Mouse (Mus musculus) kidney, embryonic 16.5 days (tissue): ENCODE data around the gene Vmn1r17. TPM values are rescaled to one million over a fixed set of nuclear protein-coding genes. Genes with fewer than 3 reads are reported as not detected.
"Not testable (repeated sequence)": the region's sequence is repeated elsewhere in the genome, so short reads cannot be mapped to it uniquely, and the experiment has no call there.

Source experiments
- ATAC-seq: fragments of 200-750 bp; cut with Nextera tagmentation; 2 replicates; pipeline ENCODE4 v1.8.0; 2017; ENCODE audit warnings: moderate TSS enrichment; ENCODE audit not compliant: low FRiP score, low TSS enrichment
- H3K27ac ChIP-seq: fragments of 300-500 bp; sonication (generic); 2 replicates; pipeline ENCODE4 v1.5.1; 2014; ENCODE audit warnings: low read length
- H3K27me3 ChIP-seq: fragments of 300-500 bp; sonication (generic); 2 replicates; pipeline ENCODE4 v1.6.1; 2014; ENCODE audit warnings: low read length, control low read depth, mixed read lengths; ENCODE audit not compliant: insufficient read depth
- H3K36me3 ChIP-seq: fragments of 300-500 bp; sonication (generic); 2 replicates; pipeline ENCODE4 v1.6.1; 2014; ENCODE audit warnings: low read length, control low read depth, mixed read lengths; ENCODE audit not compliant: insufficient read depth
- H3K4me1 ChIP-seq: fragments of 300-500 bp; sonication (generic); 2 replicates; pipeline ENCODE4 v1.6.1; 2014; ENCODE audit warnings: low read length, control low read depth, mixed read lengths; ENCODE audit not compliant: insufficient read depth
- H3K4me2 ChIP-seq: fragments of 300-500 bp; sonication (generic); replicated peaks from 2 replicates; pipeline ENCODE4 v1.6.1; 2014; ENCODE audit warnings: low read depth, low read length
- H3K4me3 ChIP-seq: fragments of 300-500 bp; sonication (generic); 2 replicates; pipeline ENCODE4 v1.5.1; 2014; ENCODE audit warnings: mild to moderate bottlenecking, low read length
- H3K9ac ChIP-seq: fragments of 300-500 bp; sonication (generic); replicated peaks from 2 replicates; pipeline ENCODE4 v1.6.1; 2014; ENCODE audit warnings: low read length
- H3K9me3 ChIP-seq: fragments of 300-500 bp; sonication (generic); 2 replicates; pipeline ENCODE4 v1.6.1; 2016; ENCODE audit warnings: low read length, control low read depth
- WGBS: fragments of 180-500 bp; shearing (Covaris S2); extraction: QIAGEN DNeasy Blood & Tissue Kit; methylation state at CpG from one replicate; pipeline ENCODE4 v1.1.7; 2014; 5-methylcytosine and 5-hydroxymethylcytosine counted together
- polyA plus RNA-seq: library from polyadenylated mRNA; unstranded; fragments of >200 nt; fragmentation: Nextera tagmentation; extraction: Ambion mirVana; gene quantifications from 2 replicates; pipeline ENCODE4 v1.2.1, GENCODE M21; 2015

Gene Vmn1r17
- not detected in 2 replicates for polyA plus RNA-seq

DNA sequence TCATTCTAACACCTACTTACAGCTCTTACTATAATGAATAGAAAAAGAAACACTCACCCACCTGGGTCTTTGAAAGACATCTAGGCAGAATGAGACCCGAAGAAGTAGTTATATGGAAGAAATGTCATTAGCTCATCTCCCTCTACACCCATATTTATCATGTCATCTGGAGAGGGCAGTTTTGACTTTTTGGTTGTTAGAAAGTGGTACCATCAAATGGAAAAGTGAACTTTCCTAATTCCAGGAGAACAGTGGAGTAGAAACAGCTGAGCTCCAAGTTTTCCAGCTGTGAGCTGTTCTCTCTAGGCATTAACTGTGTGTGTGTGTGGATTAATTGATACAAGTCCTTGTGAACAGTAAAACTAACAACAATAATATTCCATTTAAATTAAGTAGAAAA is at the start of gene Vmn1r17:
TSS of gene Vmn1r17 (minus strand) at position 101 of the 400 bp plus-strand sequence.
- Histone ChIP-seq H3K4me2 (no peak within 1 kb of the TSS), H3K9me3 (no peaks in the 10 kb centered on the region), H3K4me1 (no peaks in the 10 kb centered on the region), H3K27ac (no peak within 1 kb of the TSS), H3K9ac (no peak within 1 kb of the TSS), H3K36me3 (no peaks in the 10 kb centered on the region), H3K4me3 (no peak within 1 kb of the TSS), H3K27me3 (no peaks in the 10 kb centered on the region)
- WGBS, result 84% methylated on average over 1 of the region's 1 CpGs
- no peak for ATAC-seq

DNA sequence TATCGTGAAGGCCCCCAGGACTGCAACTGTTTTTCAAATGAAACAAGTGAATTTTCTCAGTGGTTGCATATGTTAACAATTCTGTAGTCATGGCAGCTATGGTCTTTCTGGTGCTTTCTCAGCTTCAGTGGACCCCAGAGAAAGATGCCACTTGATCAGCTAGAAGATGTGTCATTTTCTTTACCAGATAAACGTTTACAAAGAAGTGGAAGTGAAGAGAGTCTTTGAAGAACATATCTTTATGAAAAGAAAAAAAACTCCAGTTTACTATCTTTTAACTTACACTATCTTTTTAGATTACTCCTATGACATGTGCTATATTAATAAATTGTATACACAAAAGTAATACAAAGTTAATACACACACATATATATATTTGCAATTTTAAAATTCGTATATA is 40.0 kb upstream of the Vmn1r17 start, which contains the start of gene Vmn1r19:
TSS of gene Vmn1r19 (plus strand) at position 301 of the 400 bp plus-strand sequence.
- not testable (repeated sequence) for H3K9ac ChIP-seq, H3K9me3 ChIP-seq, ATAC-seq, H3K36me3 ChIP-seq, H3K4me1 ChIP-seq, H3K4me2 ChIP-seq, H3K27me3 ChIP-seq, H3K27ac ChIP-seq, H3K4me3 ChIP-seq
- WGBS, result 72% methylated on average over 3 of the region's 3 CpGs

DNA sequence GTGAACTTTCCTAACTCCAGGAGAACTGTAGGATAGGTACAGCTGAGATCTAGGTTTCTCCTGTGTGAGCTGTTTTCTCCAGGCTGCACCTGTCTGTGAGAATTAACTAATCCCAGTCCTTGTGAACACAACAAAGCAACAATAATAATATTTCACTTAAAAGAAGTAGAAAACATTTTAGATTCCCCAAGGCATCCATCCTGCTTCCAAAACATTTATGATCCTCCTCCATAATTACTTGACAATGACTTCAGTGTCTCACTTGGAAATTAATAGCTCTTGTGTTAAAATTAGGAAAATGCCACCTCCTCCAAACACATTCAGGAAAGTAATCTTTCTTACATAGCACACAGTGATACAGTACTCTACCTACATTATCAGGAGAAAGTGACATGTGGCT is 32.2 kb upstream of the Vmn1r17 start, which contains the start of gene Vmn1r18:
TSS of gene Vmn1r18 (minus strand) at position 101 of the 400 bp plus-strand sequence.
- H3K27me3 ChIP-seq, result no peaks in the 10 kb centered on the region
- no peak for ATAC-seq
- H3K9ac ChIP-seq, result no peak within 1 kb of the TSS
- no peaks in the 10 kb centered on the region for H3K4me1 ChIP-seq
- H3K4me3 ChIP-seq, result no peak within 1 kb of the TSS
- no peak within 1 kb of the TSS for H3K27ac ChIP-seq
- no peak within 1 kb of the TSS for H3K4me2 ChIP-seq
- no peaks in the 10 kb centered on the region for H3K36me3 ChIP-seq
- H3K9me3 ChIP-seq, result no peaks in the 10 kb centered on the region

DNA sequence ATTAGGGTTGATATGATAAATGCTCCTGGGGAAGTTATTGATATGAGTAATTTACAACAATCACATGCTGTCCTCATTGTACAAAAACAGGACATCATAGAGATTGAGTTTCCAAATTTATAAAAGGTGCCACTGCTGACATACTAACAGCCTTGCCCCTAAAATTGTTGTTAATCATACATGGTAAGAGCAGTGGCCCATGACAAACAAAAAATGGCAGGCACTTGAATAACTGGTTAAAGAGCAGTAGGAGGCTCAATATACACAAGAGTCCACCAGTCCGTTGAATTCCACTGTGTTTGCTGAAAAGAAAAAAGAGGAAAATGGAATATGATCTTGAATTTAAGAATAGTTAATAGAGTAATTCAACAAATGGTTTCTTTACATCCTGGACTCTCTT is 4.0 kb upstream of the Vmn1r17 start:
- Histone ChIP-seq H3K4me3 (no peak overlapping the region), H3K4me1 (no peaks in the 10 kb centered on the region), H3K4me2 (no peak overlapping the region), H3K27ac (no peak overlapping the region), H3K27me3 (no peaks in the 10 kb centered on the region), H3K36me3 (no peaks in the 10 kb centered on the region), H3K9ac (no peak overlapping the region), H3K9me3 (no peaks in the 10 kb centered on the region)
- WGBS, result 89% methylated on average over 1 of the region's 1 CpGs
- ATAC-seq, result no peak

DNA sequence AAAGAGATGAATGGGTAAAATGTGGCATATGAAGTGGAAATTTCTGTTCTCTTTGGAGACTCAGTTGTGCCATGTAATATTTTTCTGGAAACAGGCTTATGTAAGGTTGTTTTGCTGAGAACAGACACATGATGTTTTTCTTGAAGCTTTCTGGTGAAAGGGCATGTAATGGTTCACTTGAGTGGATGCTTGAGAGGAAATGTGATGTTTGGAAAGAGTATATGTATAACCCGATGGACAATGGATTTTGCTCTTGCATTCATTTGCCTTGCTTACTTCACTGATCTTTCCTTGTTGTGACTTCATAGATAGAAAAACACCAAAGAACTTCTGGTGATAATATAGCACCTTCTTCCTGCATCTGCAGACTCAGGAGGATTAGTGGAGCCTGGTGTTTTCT is 2.3 kb upstream of the Vmn1r17 start:
- H3K4me3 ChIP-seq, ATAC-seq, H3K4me1 ChIP-seq, H3K9me3 ChIP-seq, H3K27ac ChIP-seq, H3K4me2 ChIP-seq, H3K27me3 ChIP-seq, H3K9ac ChIP-seq, H3K36me3 ChIP-seq: not testable (repeated sequence)
- WGBS, result 82% methylated on average over 1 of the region's 1 CpGs

DNA sequence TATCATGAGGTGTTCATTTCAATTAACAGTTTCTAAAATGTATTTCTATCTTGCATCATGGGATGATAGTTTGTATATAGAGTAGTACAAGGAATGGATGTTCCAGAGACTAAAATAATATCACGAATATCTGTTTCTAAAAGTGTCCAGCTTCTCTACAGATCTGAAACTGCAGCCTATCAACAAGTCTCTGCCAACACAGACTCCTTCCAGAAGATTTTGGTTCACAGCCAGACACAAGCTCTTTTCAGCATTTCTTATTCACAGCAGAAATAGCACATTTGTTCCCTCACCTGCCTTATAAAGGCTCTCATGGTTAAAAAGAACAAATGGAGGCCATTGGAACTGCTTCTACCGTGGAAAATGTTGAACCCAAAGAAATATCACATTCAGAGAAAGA is 6.7 kb downstream of the Vmn1r17 start:
- no peak overlapping the region for H3K9ac ChIP-seq
- no peak for ATAC-seq
- WGBS, result 80% methylated on average over 2 of the region's 2 CpGs

DNA sequence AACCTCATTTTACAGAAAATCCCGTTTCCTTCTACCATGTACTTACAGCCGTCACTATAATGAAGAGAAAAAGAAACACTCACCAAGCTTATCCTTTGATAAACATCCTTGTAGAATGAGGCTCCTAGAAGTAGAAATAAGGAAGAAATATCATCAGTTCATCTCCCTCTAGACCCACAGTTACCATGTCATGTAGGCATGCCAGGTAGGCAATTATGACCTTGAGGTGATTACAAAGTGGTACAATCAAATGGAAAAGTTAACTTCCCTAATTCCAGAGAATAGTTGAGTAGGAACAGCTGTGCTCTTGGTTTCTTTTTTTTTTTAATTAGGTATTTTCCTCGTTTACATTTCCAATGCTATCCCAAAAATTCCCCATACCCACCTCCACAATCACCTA is 34.1 kb downstream of the Vmn1r17 start, which contains the start of gene Vmn1r16:
TSS of gene Vmn1r16 (minus strand) at position 101 of the 400 bp plus-strand sequence.
- Histone ChIP-seq H3K27ac (no peak within 1 kb of the TSS), H3K4me1 (no peaks in the 10 kb centered on the region), H3K27me3 (no peaks in the 10 kb centered on the region), H3K9me3 (no peaks in the 10 kb centered on the region), H3K4me2 (no peak within 1 kb of the TSS), H3K9ac (no peak within 1 kb of the TSS), H3K36me3 (no peaks in the 10 kb centered on the region), H3K4me3 (no peak within 1 kb of the TSS)
- no peak for ATAC-seq
- 73% methylated on average over 3 of the region's 3 CpGs for WGBS

More for the DNA sequence above, 6.7 kb downstream of the Vmn1r17 start:
- no peaks in the 10 kb centered on the region for H3K36me3 ChIP-seq
- H3K9me3 ChIP-seq, result no peaks in the 10 kb centered on the region
- no peak overlapping the region for H3K4me2 ChIP-seq
- no peak overlapping the region for H3K27ac ChIP-seq
- no peak overlapping the region for H3K4me3 ChIP-seq
- H3K27me3 ChIP-seq, result no peaks in the 10 kb centered on the region
- no peaks in the 10 kb centered on the region for H3K4me1 ChIP-seq

DNA sequence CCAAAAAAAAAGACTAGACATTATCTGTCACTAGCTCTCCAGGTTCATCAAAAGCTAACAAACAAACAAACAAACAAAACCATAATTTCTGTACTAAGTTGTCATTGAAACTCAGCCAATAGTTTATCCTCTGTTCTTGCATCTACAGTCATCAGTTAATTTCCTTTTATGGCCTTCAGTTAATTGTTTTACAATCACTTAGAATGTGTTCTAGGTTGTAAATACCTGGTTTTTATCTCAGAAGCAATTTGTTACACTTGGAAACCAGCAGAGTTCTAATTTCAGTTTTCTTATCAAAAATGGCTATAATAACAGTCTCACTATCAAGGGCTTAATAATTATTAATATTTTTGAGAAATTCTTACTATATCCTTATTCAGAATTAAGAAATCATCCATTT is 37.4 kb downstream of the Vmn1r17 start:
- Histone ChIP-seq H3K36me3 (no peaks in the 10 kb centered on the region), H3K4me2 (no peak overlapping the region), H3K27ac (no peak overlapping the region), H3K4me3 (no peak overlapping the region), H3K4me1 (no peaks in the 10 kb centered on the region), H3K9ac (no peak overlapping the region), H3K9me3 (no peaks in the 10 kb centered on the region), H3K27me3 (no peaks in the 10 kb centered on the region)
- no peak for ATAC-seq

Other genes starting within 250 kb of the Vmn1r17 start
- not detected in 2 replicates for gene Vmn1r11, start 230.3 kb downstream of the Vmn1r17 start, polyA plus RNA-seq
- gene Vmn1r12, start 206.8 kb downstream of the Vmn1r17 start, polyA plus RNA-seq, result not detected in 2 replicates
- not detected in 2 replicates for gene Vmn1r13, start 160.4 kb downstream of the Vmn1r17 start, polyA plus RNA-seq
- gene Vmn1r14, start 132.0 kb downstream of the Vmn1r17 start, polyA plus RNA-seq, result not detected in 2 replicates
- gene Vmn1r15, start 105.8 kb downstream of the Vmn1r17 start, polyA plus RNA-seq, result not detected in 2 replicates
- gene Vmn1r16, start 34.2 kb downstream of the Vmn1r17 start, polyA plus RNA-seq, result not detected in 2 replicates
- gene Vmn1r18, start 32.1 kb upstream of the Vmn1r17 start, polyA plus RNA-seq, result not detected in 2 replicates
- gene Vmn1r19, start 40.1 kb upstream of the Vmn1r17 start, polyA plus RNA-seq, result not detected in 2 replicates
- gene Vmn1r20, start 65.2 kb upstream of the Vmn1r17 start, polyA plus RNA-seq, result not detected in 2 replicates
- 3.8 and 5.4 TPM in 2 replicates for gene Ppm1k, start 171.7 kb upstream of the Vmn1r17 start, polyA plus RNA-seq
- 3.5 and 4.3 TPM in 2 replicates for gene Herc6, start 217.3 kb upstream of the Vmn1r17 start, polyA plus RNA-seq